Mouse (Mus musculus): Measurements from ENCODE around the gene Meis2. TPM values are rescaled to one million over a fixed set of nuclear protein-coding genes. Genes with fewer than 3 reads are reported as not detected.

Meis2 gene
- polyA plus RNA-seq, 1 experiment from 2014 or later = 51.4 TPM

DNA sequence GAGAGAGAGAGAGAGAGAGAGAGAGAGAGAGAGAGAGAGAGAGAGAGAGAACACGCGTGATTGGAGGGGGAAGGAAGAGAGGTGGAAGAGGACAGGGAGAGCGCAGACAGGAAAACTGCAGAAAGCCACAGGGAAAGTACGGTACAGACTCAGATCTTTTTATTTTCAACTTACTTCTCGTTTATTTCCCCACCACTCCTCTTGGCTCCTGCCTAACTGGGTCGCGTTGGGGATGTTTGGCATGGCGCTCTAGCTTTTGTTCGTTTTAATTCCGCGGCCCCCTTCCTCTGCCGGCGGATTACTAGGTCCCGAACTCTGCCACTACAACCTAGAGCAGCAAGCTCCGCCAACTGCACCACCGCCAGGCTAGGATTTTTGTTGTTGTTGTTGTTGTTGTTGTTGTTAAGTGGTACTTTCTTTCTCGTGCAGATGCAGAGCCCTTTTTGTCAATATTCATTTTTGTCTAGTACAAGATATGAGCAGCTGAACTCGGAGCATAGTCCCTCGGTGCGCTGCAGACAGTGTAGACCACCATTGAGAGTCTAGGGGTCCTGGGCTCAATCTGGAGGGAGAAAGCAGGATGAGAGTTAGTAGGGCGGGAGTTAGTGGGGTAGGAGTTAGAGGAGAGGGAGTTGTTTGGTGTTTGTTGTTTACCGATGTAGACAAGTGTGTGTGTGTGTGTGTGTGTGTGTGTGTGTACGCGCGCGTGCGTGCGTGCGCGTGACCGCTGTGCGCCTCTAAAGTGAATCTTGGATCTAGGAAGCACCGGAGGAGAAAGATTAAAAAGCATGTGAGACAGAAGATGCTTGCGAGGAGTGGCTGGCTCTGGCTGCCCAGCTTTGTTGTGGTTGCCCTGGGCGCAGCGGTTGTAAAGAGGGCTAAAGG, 660 bp upstream of the Meis2 start:
- DNase-seq (ENCODE audit: low spot score) = peak; percentile 63
- peak overlapping the region; percentile 67 for H3K9ac ChIP-seq (ENCODE audit: low read length)
- no peaks in the 10 kb centered on the region for H3K9me3 ChIP-seq (ENCODE audit: control insufficient read depth, low read length)
- ATAC-seq (ENCODE audit: insufficient number of reproducible peaks, low FRiP score, low TSS enrichment, low read depth) = peak; percentile 11; the same call in 1 of the 2 replicates
- H3K27ac ChIP-seq (replicated peaks; ENCODE audit: low read depth, low read length) = peak overlapping the region; percentile 82
- no peaks in the 10 kb centered on the region for H3K36me3 ChIP-seq (ENCODE audit: control insufficient read depth, insufficient read depth, low read length)
- peaks cover 11% of the 10 kb centered on the region; the same call in 1 of the 2 replicates for H3K4me1 ChIP-seq (ENCODE audit: control insufficient read depth, insufficient read depth, low read length)
- H3K27me3 ChIP-seq (ENCODE audit: control insufficient read depth, insufficient read depth, low read length) = peaks cover 12% of the 10 kb centered on the region
- peak overlapping the region; percentile 64 for H3K4me3 ChIP-seq (ENCODE audit: low read depth, low read length)
- peak overlapping the region; percentile 89 for H3K4me2 ChIP-seq (ENCODE audit: low read depth, severe bottlenecking)
- WGBS = under 1% methylated on average over 35 of the region's 36 CpGs

DNA sequence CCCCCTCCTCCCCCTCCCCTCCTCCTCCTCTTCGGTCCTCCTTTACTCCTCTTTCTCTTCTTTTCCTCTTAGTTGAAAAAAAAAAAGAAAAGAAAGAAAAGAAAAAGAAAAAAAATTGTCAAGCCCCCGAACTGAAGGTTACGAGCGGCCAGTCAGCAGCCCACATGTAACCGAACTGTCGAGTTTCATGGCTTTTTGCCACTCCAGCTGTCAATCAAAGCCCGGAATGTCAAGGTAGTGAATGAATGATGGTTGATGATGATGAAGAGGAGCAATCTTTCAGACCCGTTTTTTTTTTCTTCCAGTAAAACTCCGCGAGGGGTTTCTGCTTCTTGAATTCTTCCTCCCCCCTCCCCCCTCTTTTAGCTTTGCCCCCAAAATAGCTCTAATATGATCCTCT, 582 bp downstream of the Meis2 start:
- H3K4me3 ChIP-seq (ENCODE audit: low read depth, low read length) = peak overlapping the region; percentile 64
- ATAC-seq (ENCODE audit: insufficient number of reproducible peaks, low FRiP score, low TSS enrichment, low read depth) = no peak
- H3K27ac ChIP-seq (replicated peaks; ENCODE audit: low read depth, low read length) = peak overlapping the region; percentile 86
- H3K27me3 ChIP-seq (ENCODE audit: control insufficient read depth, insufficient read depth, low read length) = peaks cover 5% of the 10 kb centered on the region; the same call in 1 of the 2 replicates
- peak overlapping the region; percentile 90 for H3K9ac ChIP-seq (ENCODE audit: low read length)
- H3K4me1 ChIP-seq (ENCODE audit: control insufficient read depth, insufficient read depth, low read length) = peaks cover 17% of the 10 kb centered on the region; the same call in 1 of the 2 replicates
- under 1% methylated on average over 10 of the region's 10 CpGs for WGBS
- H3K4me2 ChIP-seq (ENCODE audit: low read depth, severe bottlenecking) = peak overlapping the region; percentile 89
- peak; percentile 56 for DNase-seq (ENCODE audit: low spot score)
- H3K36me3 ChIP-seq (ENCODE audit: control insufficient read depth, insufficient read depth, low read length) = no peaks in the 10 kb centered on the region
- H3K9me3 ChIP-seq (ENCODE audit: control insufficient read depth, low read length) = no peaks in the 10 kb centered on the region

DNA sequence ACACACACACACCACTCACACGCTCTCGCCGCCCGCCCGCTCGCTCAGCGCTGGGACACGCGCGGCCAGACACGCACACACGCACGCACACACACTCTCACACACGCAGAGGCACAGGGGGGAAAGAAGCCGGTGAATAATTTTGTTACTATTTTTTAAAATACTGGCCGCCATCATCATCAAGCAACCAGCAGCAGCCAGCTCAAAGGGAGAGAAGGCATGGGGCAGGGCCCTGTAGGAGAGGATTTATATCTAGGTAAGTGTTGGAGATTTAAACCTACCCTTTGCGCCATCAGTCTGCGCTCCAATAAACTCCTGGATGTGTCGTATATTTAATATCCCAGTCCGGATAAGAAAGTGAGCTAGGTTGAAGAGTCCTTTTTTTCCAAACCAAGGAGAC, 1.1 kb downstream of the Meis2 start:
- Histone ChIP-seq H3K27ac (replicated peaks; ENCODE audit: low read depth, low read length) (peak overlapping the region; percentile 86), H3K27me3 (ENCODE audit: control insufficient read depth, insufficient read depth, low read length) (0 out of 2 replicates have a peak, but pooled peaks cover 3% of the 10 kb centered on the region), H3K9me3 (ENCODE audit: control insufficient read depth, low read length) (no peaks in the 10 kb centered on the region), H3K4me2 (ENCODE audit: low read depth, severe bottlenecking) (peak overlapping the region; percentile 89), H3K9ac (ENCODE audit: low read length) (peak overlapping the region; percentile 90), H3K36me3 (ENCODE audit: control insufficient read depth, insufficient read depth, low read length) (no peaks in the 10 kb centered on the region), H3K4me1 (ENCODE audit: control insufficient read depth, insufficient read depth, low read length) (peaks cover 18% of the 10 kb centered on the region; the same call in 1 of the 2 replicates), H3K4me3 (ENCODE audit: low read depth, low read length) (peak overlapping the region; percentile 64)
- WGBS = under 1% methylated on average over 20 of the region's 20 CpGs
- ATAC-seq (ENCODE audit: insufficient number of reproducible peaks, low FRiP score, low TSS enrichment, low read depth) = no peak
- peak; percentile 64 for DNase-seq (ENCODE audit: low spot score)

DNA sequence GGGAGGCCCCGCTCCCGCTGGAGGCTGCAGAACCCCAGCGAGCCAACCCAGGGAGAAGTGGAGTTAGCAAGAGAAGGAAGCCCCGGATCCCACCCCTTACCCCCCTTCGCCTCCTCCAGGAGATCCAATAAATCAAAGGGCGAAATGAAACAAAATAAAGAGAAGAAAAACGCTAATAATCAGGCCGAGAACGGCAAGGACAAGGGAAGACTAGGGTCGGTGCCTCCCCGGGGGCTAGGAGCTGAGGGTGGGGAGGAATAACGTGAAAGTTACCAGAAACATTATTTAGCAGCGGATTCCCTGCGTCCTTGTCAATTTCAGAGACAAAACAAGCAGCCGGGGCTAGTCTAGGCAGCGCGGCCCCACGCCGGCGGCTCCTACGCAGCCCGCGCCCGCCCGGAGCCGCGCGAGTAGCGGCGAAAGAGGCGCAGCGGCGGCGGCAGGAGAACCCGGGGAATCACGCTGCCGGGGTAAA, 1.8 kb downstream of the Meis2 start:
- peak; percentile 69 for DNase-seq (ENCODE audit: low spot score)
- Histone ChIP-seq H3K36me3 (ENCODE audit: control insufficient read depth, insufficient read depth, low read length) (no peaks in the 10 kb centered on the region), H3K4me3 (ENCODE audit: low read depth, low read length) (peak overlapping the region; percentile 64), H3K9ac (ENCODE audit: low read length) (peak overlapping the region; percentile 90), H3K27ac (replicated peaks; ENCODE audit: low read depth, low read length) (peak overlapping the region; percentile 91), H3K27me3 (ENCODE audit: control insufficient read depth, insufficient read depth, low read length) (0 out of 2 replicates have a peak, but pooled peaks cover 3% of the 10 kb centered on the region), H3K9me3 (ENCODE audit: control insufficient read depth, low read length) (no peaks in the 10 kb centered on the region), H3K4me1 (ENCODE audit: control insufficient read depth, insufficient read depth, low read length) (peaks cover 18% of the 10 kb centered on the region; the same call in 1 of the 2 replicates), H3K4me2 (ENCODE audit: low read depth, severe bottlenecking) (peak overlapping the region; percentile 89)
- no peak for ATAC-seq (ENCODE audit: insufficient number of reproducible peaks, low FRiP score, low TSS enrichment, low read depth)
- WGBS = under 1% methylated on average over 37 of the region's 37 CpGs

DNA sequence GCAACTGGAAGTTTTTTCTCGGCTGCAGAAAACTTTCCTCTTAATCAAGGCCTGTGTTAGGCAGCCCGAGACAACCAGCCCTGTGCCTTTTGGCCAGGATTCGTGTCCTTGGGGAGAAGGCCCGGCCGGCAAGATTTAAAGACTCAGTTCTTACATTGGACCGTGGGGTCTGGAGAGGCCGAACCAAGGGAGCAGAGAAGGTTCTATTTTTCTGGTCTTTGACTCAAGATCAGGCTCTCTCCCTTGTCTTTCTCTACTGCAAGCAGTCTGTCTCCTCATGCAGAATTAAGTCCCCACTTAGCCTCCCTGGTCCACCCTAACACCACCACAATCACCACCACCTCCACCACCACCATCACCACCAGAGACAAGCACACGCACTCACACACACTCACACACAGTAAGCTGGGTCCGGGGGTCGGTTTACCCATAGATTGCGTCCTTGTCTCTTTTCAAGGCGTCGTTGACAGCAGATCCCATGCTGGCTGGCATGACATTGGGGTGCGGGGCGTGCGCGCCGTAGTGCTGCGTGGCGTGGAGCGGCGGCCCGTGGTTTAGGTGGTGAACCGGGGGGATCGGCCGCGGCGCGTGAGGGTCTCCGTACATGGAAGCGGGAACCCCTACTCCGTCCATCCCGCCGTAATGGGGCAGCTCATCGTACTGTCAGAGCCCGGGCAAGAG, 2.7 kb downstream of the Meis2 start:
- H3K27ac ChIP-seq (replicated peaks; ENCODE audit: low read depth, low read length) = peak overlapping the region; percentile 91
- peak overlapping the region; percentile 64 for H3K4me3 ChIP-seq (ENCODE audit: low read depth, low read length)
- H3K36me3 ChIP-seq (ENCODE audit: control insufficient read depth, insufficient read depth, low read length) = no peaks in the 10 kb centered on the region
- H3K4me2 ChIP-seq (ENCODE audit: low read depth, severe bottlenecking) = peak overlapping the region; percentile 89
- DNase-seq (ENCODE audit: low spot score) (peak; percentile 61), ATAC-seq (ENCODE audit: insufficient number of reproducible peaks, low FRiP score, low TSS enrichment, low read depth) (no peak)
- H3K4me1 ChIP-seq (ENCODE audit: control insufficient read depth, insufficient read depth, low read length) = peaks cover 19% of the 10 kb centered on the region; the same call in 1 of the 2 replicates
- H3K9me3 ChIP-seq (ENCODE audit: control insufficient read depth, low read length) = no peaks in the 10 kb centered on the region
- WGBS = under 1% methylated on average over 36 of the region's 36 CpGs
- 0 out of 2 replicates have a peak, but pooled peaks cover 3% of the 10 kb centered on the region for H3K27me3 ChIP-seq (ENCODE audit: control insufficient read depth, insufficient read depth, low read length)
- H3K9ac ChIP-seq (ENCODE audit: low read length) = peak overlapping the region; percentile 90

DNA sequence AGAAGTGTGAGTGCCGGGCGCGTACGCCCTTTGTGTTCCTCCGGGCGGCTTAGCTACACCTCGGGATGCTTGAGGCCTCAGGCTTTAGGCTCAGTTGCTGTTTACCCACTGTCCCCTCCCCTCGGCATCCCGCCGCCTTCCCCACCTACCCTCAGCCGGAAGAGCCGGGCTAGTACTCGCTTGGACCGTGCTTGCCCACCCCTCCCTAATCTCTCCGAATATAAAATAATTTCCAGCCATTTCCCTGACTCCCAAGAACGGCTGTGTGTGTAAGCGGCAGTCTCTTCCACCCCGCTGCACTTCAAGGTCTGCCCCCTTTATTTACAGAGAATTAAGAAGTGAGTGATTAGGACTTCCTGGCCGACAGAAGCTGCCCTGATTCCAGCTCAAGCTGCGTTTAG, 3.4 kb downstream of the Meis2 start:
- ATAC-seq (ENCODE audit: insufficient number of reproducible peaks, low FRiP score, low TSS enrichment, low read depth) (no peak), DNase-seq (ENCODE audit: low spot score) (peak; percentile 71)
- Histone ChIP-seq H3K9ac (ENCODE audit: low read length) (peak overlapping the region; percentile 90), H3K4me1 (ENCODE audit: control insufficient read depth, insufficient read depth, low read length) (peaks cover 17% of the 10 kb centered on the region; the same call in 1 of the 2 replicates), H3K27ac (replicated peaks; ENCODE audit: low read depth, low read length) (peak overlapping the region; percentile 91), H3K27me3 (ENCODE audit: control insufficient read depth, insufficient read depth, low read length) (0 out of 2 replicates have a peak, but pooled peaks cover 3% of the 10 kb centered on the region), H3K9me3 (ENCODE audit: control insufficient read depth, low read length) (no peaks in the 10 kb centered on the region), H3K4me2 (ENCODE audit: low read depth, severe bottlenecking) (peak overlapping the region; percentile 89), H3K36me3 (ENCODE audit: control insufficient read depth, insufficient read depth, low read length) (no peaks in the 10 kb centered on the region), H3K4me3 (ENCODE audit: low read depth, low read length) (peak overlapping the region; percentile 64)
- WGBS = 0% methylated on average over 20 of the region's 20 CpGs

DNA sequence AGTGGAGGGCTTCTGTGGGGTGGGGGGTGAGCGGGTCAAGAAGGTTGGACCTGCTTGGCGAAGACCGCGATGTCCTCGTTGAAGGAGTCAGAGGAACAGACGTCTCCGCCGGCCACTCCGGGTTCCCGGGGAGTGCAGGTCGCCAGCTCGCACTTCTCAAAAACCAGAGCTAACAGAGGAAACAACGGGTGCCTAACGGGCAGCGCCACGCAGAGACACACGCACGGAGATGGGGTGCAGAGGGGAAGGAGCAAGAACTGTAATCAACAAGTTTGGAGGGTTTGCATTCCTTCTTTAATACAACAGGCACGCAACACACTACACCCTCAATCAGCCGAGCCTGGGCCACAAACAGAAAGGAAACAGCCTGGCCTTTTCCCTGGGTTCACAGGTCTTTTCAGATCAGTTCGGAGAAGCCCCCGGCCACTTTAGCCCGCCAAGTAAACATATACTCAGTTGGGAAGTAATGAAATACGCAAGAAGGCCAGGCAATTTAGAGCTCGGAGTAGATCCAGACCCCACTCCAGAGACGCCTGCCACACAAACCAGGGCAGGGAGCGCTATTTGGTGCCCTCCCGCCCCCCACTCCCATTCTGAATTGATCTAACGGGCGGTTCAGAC, 4.1 kb downstream of the Meis2 start:
- peak overlapping the region; percentile 89 for H3K4me2 ChIP-seq (ENCODE audit: low read depth, severe bottlenecking)
- H3K4me3 ChIP-seq (ENCODE audit: low read depth, low read length) = peak overlapping the region; percentile 64
- no peaks in the 10 kb centered on the region for H3K27me3 ChIP-seq (ENCODE audit: control insufficient read depth, insufficient read depth, low read length)
- no peak for ATAC-seq (ENCODE audit: insufficient number of reproducible peaks, low FRiP score, low TSS enrichment, low read depth)
- peak overlapping the region; percentile 48 for H3K27ac ChIP-seq (replicated peaks; ENCODE audit: low read depth, low read length)
- peaks cover 17% of the 10 kb centered on the region; the same call in 1 of the 2 replicates for H3K4me1 ChIP-seq (ENCODE audit: control insufficient read depth, insufficient read depth, low read length)
- no peaks in the 10 kb centered on the region for H3K36me3 ChIP-seq (ENCODE audit: control insufficient read depth, insufficient read depth, low read length)
- peak overlapping the region; percentile 90 for H3K9ac ChIP-seq (ENCODE audit: low read length)
- 0% methylated on average over 30 of the region's 30 CpGs for WGBS
- DNase-seq (ENCODE audit: low spot score) = peak; percentile 71
- H3K9me3 ChIP-seq (ENCODE audit: control insufficient read depth, low read length) = no peaks in the 10 kb centered on the region

Measured in limb, embryonic 11.5 days (tissue).